Mouse (Mus musculus) cerebellum, adult 8-10 months (tissue): ENCODE data around the gene Btnl4.
"Not testable (repeated sequence)": the region's sequence is repeated elsewhere in the genome, so short reads cannot be mapped to it uniquely, and the experiment has no call there.

ENCODE experiments used
- DNase-seq: peaks from one replicate; pipeline ENCODE4 v3.0.0; 2022

The Btnl4 gene

GRCm38 (mm10) chr17:34477238-34478013 lies at the start of gene Btnl4:
Gene Btnl4 (minus strand): TSS chr17:34477318.
- DNase-seq, result not testable (repeated sequence)

DNA sequence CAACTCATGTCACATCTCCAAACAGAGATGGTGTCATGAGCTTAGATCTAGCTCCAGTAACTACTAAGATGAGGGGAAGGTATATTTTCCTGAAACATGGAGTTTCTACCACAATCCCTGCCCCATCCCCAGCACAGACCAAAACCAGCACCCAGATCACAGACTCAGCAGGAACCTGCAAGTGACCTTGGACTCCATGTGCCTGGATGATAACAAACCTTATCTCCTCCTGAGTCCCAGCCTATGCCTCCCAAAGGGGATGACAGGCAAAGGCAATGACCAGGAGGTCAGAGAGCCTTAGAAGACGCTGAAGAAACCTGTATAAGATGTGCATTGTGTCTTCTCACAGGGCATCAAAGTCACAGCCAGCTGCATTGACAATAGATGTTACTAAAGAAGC lies 41.9 kb upstream of the Btnl4 start:
- DNase-seq, result no peak

- not testable (repeated sequence) for DNase-seq
These were observed 41.5 kb upstream of the Btnl4 start for GRCm38 (mm10) chr17:34518571-34518970.

DNA sequence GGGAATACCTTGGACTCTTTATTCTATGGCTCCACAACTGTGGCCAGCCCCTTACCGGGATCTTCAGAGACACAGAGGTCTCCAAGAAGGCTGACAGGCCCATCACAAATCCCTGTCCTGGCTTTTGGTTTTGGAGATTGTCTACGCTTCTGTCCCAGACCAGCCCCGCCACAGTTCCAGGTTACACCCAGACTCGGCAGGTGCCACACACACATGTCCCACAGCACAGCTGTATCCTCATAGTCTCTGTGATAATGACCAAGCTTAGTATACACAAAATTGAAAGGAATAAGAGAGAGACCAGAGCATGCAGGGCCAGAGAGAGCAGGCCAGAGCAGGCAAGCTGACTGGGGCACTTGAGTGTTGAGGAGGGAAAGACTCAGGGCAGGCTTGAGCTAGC lies 40.7 kb upstream of the Btnl4 start:
- DNase-seq, result no peak

- no peak for DNase-seq
These were observed 40.1 kb upstream of the Btnl4 start, which contains the start of gene Btnl6 for GRCm38 (mm10) chr17:34517252-34517651. Gene Btnl6 (minus strand): TSS chr17:34517352.

- no peak for DNase-seq
These were observed 39.4 kb upstream of the Btnl4 start for GRCm38 (mm10) chr17:34516514-34516913.

GRCm38 (mm10) chr17:34511723-34512122 lies 34.6 kb upstream of the Btnl4 start:
- not testable (repeated sequence) for DNase-seq

- no peak for DNase-seq
These were observed 30.5 kb upstream of the Btnl4 start for GRCm38 (mm10) chr17:34507591-34507990.

DNA sequence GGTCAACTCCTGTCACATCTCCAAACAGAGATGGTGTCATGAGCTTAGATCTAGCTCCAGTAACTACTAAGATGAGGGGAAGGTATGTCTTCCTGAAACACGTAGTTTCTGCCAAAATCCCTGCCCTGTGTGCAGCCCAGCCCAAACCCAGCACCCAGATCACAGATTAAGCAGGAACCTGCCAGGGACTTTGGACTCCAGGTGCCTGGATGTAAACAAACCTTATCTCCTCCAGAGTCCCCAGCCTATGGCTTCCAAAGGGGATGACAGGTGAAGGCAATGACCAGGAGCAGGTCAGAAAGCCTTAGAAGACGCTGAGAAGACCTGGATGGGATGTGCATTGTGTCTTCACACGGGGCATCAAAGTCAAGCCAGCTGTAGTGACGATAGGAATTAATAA lies 20.6 kb upstream of the Btnl4 start:
- DNase-seq, result not testable (repeated sequence)

DNA sequence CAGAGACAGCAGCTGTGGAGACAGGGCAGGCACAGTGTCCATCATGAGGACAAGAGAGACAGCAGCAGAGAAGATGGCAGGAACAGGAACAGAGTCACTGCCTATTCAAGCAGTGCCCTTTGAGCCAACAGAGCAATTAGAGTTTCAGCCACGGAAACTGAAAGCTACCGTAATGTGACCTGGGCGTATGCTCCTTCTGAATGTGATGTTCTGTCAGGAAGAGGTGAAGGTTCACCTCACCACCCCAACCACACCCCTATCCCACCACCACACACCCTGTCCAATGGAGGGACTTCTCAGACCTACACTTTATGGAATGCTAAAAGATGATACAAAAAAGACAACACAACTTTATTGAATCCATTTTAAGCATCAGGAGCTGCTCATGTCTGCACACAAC lies 20.2 kb upstream of the Btnl4 start:
- not testable (repeated sequence) for DNase-seq

DNA sequence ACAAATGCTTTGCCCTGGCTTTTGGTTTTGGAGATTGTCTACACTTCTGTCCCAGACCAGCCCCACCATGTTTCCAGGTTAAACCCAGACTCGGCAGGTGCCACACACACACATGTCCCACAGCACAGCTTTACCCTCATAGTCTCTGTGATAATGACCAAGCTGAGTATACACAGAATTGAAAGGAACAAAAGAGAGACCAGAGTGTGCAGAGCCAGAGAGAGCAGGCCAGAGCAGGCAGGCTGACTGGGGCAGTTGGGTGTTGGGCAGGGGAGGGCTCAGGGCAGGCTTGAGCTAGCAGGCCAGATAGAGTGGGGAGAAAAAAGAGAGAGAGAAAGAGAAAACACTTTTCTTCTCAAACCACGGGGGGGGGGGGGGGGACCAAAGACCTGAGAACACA lies 19.4 kb upstream of the Btnl4 start:
- no peak for DNase-seq

- not testable (repeated sequence) for DNase-seq
These were observed 18.0 kb upstream of the Btnl4 start for GRCm38 (mm10) chr17:34495156-34495555.

DNA sequence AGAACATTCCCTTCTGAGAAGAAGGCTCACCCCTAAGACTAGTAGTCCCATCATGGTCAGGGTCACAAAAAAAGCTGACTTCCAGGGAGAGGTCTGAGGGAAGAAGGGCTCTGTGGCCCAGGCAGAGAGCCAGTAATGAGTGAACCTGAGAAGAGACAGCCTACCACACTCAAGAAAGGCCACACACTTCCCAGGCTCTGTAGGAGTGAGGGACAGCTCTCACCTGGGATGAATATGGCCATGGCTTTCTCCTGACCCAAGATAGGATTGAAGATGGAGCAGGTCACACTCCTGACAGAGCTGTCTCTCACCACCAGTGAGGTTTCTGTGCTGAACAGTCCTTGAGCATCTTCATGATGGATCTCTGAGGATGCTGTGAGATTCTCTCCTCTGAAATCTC lies 15.7 kb upstream of the Btnl4 start:
- no peak for DNase-seq

DNA sequence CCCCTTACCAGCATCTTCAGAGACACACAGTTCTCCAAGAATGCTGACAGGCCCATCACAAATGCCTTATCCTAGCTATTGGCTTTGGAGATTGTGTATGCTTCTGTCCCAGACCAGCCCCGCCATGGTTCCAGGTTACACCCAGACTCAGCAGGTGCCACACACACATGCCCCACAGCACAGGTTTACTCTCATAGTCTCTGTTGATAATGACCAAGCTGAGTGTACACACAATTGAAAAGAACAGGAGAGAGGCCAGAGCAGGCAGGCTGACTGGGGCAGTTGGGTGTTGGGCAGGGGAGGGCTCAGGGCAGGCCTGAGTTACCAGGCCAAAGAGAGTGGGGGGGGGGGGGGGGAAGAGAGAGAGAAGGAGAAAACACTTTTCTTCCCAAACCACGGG lies 691 bp downstream of the Btnl4 start:
- DNase-seq, result no peak

DNA sequence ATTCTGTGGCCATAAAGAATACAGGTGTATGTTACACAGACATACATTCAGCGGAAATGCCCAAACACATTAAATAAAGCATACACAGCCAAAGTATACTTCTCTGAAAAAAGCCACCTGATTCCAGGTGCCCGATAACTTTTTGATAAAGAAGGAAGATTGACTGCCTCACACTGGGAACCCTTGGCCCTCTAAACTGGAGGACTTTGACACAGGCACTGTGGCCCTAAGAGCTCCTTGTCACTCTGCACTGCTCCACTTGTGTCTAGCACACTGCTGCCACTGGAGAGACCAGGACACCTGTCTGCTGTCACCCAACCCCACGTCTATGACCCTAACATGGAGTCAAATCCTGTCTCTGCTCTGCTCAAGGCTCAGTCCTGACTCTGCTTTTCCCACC lies 2.1 kb downstream of the Btnl4 start:
- no peak for DNase-seq

GRCm38 (mm10) chr17:34470491-34470890 lies 6.6 kb downstream of the Btnl4 start:
- no peak for DNase-seq

GRCm38 (mm10) chr17:34465906-34466305 lies 11.2 kb downstream of the Btnl4 start:
- not testable (repeated sequence) for DNase-seq

DNA sequence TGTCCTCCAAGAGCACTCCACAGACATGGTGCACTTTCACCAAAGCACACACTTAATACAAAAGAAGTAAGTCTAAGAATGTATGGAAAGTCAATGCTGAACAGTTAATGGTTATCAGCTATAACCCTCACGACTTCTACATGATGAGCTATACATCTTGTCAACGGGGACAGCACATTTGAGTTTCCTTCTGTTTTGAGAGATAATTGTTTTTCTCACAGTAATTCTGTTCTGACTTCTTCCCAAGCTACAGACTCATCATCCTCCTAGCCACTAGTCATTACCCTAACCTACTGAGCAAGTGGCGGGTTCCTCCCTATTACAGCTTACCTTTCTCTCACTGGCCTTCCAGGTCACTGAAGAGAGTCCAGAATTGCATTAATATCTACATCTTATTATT lies 17.9 kb downstream of the Btnl4 start:
- no peak for DNase-seq

DNA sequence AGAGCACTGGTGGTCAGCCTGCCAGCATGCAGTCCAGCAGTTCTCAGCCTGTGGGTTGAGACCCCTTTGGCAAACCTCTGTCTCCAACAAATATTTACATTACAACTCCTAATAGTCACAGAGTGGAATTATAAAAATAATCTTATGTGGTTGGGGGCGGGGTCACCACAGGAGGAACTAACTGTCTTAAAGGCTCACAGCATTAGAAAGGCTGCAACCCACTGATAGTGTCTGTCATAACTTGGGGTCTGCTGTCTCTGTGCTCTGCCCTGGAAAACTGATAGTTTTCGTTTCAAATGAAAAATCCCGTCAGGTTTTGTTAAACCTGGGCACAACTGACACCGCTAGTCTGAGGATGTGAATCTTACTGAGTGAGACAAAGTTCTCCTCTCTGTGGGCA lies 19.4 kb downstream of the Btnl4 start:
- DNase-seq, result no peak

DNA sequence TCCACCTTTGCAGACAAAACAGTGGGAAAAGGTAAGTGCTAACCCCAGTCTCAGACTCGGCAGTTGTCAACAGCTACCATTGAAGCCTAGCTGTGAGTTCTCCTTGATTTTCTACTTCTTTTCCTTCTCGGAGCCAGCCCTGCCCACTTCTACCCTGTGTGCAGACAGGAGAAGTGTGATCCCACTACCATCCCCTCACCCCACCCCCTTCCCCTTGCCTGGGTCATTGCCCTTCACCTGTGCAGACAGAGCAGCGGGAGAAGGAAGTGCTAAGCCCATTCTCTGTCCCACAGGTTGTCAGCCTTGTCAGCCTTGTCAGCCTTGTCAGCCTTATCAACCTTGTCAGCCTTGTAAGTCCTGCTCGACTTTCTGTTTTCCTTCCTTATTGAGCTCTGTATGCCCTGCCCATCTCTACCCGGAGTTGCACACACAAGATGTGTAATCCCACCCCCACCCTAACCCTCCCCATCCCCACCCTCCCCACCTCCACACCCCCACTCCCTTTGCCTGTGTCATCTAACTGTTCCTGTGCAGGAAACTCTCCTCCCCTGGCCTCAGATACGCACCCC lies 28.6 kb downstream of the Btnl4 start:
- no peak for DNase-seq

- DNase-seq, result no peak
These were observed 35.1 kb downstream of the Btnl4 start for GRCm38 (mm10) chr17:34441990-34442389.

- peak; percentile 3 for DNase-seq
These were observed 37.3 kb downstream of the Btnl4 start for GRCm38 (mm10) chr17:34439795-34440194.

GRCm38 (mm10) chr17:34438588-34438987 lies 38.5 kb downstream of the Btnl4 start:
- DNase-seq, result no peak

DNA sequence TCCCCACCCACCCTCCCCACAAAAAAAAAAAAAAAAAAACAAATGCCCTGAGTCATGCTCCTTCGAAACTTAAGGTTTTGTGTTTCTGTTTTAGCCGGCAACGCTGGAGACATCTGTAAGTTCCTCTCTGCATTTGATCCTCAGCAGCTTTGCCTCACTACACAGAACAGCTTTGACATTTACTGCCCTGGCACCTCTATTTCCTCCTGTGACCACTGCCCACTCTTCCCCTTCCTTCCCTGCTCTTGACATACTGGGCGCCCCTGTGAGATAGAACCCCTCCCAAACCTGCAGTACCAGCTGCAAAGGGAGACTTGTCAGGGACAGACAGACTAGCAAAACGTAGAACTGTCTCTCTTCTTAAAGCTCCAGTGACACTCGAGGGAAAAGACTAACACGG lies 39.5 kb downstream of the Btnl4 start:
- no peak for DNase-seq

DNA sequence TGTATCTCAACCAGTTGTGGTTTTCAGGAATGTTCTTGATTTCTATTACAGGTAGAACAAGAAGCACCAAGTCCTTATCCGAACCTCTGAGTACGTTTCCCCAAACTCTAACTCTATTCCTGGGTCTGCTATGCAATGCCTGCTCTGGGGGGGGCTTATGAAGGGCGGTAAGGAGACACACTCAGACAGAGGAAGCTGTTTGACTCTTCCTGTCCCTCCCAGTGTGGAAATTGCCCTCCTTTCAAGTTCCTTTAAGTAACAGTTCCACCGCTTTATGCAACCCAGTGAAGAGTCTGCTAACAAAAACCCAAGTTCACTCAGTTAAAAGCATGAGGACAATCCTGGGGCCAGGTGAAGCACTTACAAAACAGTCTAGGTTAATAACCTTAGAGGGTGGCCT lies 40.0 kb downstream of the Btnl4 start:
- DNase-seq, result no peak
